Comparison of ENCODE assay signal across 8 mouse cellular contexts in the genomic region with DNA sequence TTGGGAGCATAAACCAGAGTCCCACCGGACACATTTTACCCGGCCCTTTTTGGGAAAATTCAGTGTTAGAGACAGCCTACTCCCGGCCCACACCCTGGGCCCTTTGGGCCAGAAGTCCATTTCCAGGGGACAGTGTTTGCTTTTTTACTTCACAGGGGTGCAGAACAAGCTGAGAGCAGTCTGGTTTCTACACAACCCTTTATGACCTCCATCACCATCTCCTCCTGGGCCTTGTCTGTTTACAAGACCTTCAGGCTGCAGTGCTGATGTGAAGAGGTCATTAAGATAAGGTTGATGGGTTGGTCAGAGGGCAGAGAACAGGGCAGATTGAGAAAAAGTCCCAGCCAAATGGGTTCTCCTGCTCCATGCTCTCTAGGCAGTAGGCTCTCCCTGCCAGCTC. TPM values are rescaled to one million over a fixed set of nuclear protein-coding genes. Genes with fewer than 3 reads are reported as not detected.
DNase-seq lines count a peak whose midpoint lies in the region; ATAC-seq and TF ChIP-seq lines count a peak whose summit lies in the region.

No protein-coding gene starts in this region.

- H3K4me2 ChIP-seq in liver, embryonic 14.5 days (ENCODE audit: low read depth) = peak overlapping the region; percentile 98

- peak; percentile 48 for ATAC-seq in liver, embryonic 14.5 days (ENCODE audit: insufficient read depth)

- H3K9me3 ChIP-seq in liver, embryonic 14.5 days (ENCODE audit: control insufficient read depth, low read length) = no peaks in the 10 kb centered on the region

- TF ChIP-seq EP300 in liver, embryonic 14.5 days (IDR thresholded peaks at IDR 0.05; ENCODE audit: low read depth) = no peak

- intact Hi-C loops in gastrocnemius, adult 2 months (cut with DNase I) = loop anchor here (1.0 to 10.0 kb wide), 5 partner anchors 58 to 448 kb away; partner anchors contain the start of gene Gnai3
- intact Hi-C loops in gastrocnemius, postnatal 36 days (cut with DNase I) = loop anchor here (1.0 to 10.0 kb wide), 2 partner anchors 167 to 368 kb away; no protein-coding TSS in a partner anchor

- TF ChIP-seq CTCF in gastrocnemius, adult 2 months (IDR thresholded peaks at IDR 0.05) = no peak
- TF ChIP-seq CTCF in testis, adult 2 months (IDR thresholded peaks at IDR 0.05; ENCODE audit: control insufficient read depth, insufficient read depth, insufficient replicate concordance, low read depth, low read length) = no peak
- TF ChIP-seq CTCF in liver, embryonic 14.5 days (IDR thresholded peaks at IDR 0.05; ENCODE audit: low read depth) = no peak

- no peak for TF ChIP-seq POLR2A in testis, adult 2 months (IDR thresholded peaks at IDR 0.05; ENCODE audit: control insufficient read depth, low read depth, low read length)

- DNase-seq in gastrocnemius, adult 2 months = no peak
- no peak for DNase-seq in gastrocnemius, postnatal 36 days
- no peak for DNase-seq in testis, postnatal 10 days (ENCODE audit: low spot score)
- peak in 2 of 3 experiments; percentile 31 to 33 for DNase-seq in liver, embryonic 14.5 days (ENCODE audit: low read depth in 3 of 3, low spot score in 3 of 3)
- DNase-seq in right cerebral cortex, postnatal 4 days = no peak
- DNase-seq in thymus, postnatal 0 days (ENCODE audit: low spot score) = no peak
- DNase-seq in urinary bladder, postnatal 14 days (ENCODE audit: low spot score) = no peak

- H3K27ac ChIP-seq in gastrocnemius, adult 2 months = peak overlapping the region; percentile 93
- peak overlapping the region; percentile 57; the same call in 1 of the 2 replicates for H3K27ac ChIP-seq in testis, adult 2 months (ENCODE audit: control insufficient read depth, insufficient read depth, low read depth, low read length)
- H3K27ac ChIP-seq in liver, embryonic 14.5 days = no peak overlapping the region

- H3K9ac ChIP-seq in liver, embryonic 14.5 days (replicated peaks) = no peak overlapping the region; the same call in 1 of the 2 replicates

- no peaks in the 10 kb centered on the region for H3K27me3 ChIP-seq in testis, adult 2 months (ENCODE audit: control insufficient read depth, insufficient read depth, low read length)
- no peaks in the 10 kb centered on the region for H3K27me3 ChIP-seq in liver, embryonic 14.5 days (ENCODE audit: control insufficient read depth, insufficient read depth, low read length)

- H3K4me1 ChIP-seq in testis, adult 2 months (ENCODE audit: control insufficient read depth, insufficient read depth, low read length) = peaks cover 9% of the 10 kb centered on the region
- H3K4me1 ChIP-seq in liver, embryonic 14.5 days (replicated peaks; ENCODE audit: control insufficient read depth in 2 of 2, insufficient read depth in 2 of 2, low read length in 1 of 2) = peaks cover 8 to 16% of the 10 kb centered on the region in 2 experiments

- WGBS in liver, embryonic 14.5 days (ENCODE audit: insufficient replicate concordance) = 41% methylated on average over 3 of the region's 3 CpGs

- no peaks in the 10 kb centered on the region for H3K36me3 ChIP-seq in testis, adult 2 months (ENCODE audit: control insufficient read depth, insufficient read depth, low read length)
- H3K36me3 ChIP-seq in liver, embryonic 14.5 days (replicated peaks; ENCODE audit: control insufficient read depth, insufficient read depth, low read depth) = no peaks in the 10 kb centered on the region

- peak overlapping the region; percentile 30; the same call in 1 of the 2 replicates for H3K4me3 ChIP-seq in gastrocnemius, adult 2 months
- peak overlapping the region; percentile 89 for H3K4me3 ChIP-seq in testis, adult 2 months (ENCODE audit: control insufficient read depth, low read depth, low read length)
- H3K4me3 ChIP-seq in liver, embryonic 14.5 days (ENCODE audit: insufficient read depth in 1 of 2, low read depth in 2 of 2, low read length in 2 of 2) = peak overlapping the region; percentile 31 to 96

RNA-seq across cellular contexts. Expression of gene Ahcyl1, which starts 0.6 kb away (rescaled TPM):
- 10 to 100 TPM; 30.0 to 33.0 TPM for total RNA-seq in gastrocnemius, adult 2 months (2021)
- 10 to 100 TPM; 25.0 to 28.9 TPM for total RNA-seq in gastrocnemius, postnatal 36 days (2021)
- polyA plus RNA-seq in testis, adult 2 months (2012; rRNA removed) = 35.7 and 48.2 TPM in 2 replicates
- 22.9 and 30.1 TPM in 2 replicates for polyA plus RNA-seq in liver, embryonic 14.5 days (2012; rRNA removed)
- 28.6 and 29.8 TPM in 2 replicates for polyA plus RNA-seq in liver, embryonic 14.5 days (2014; fragmentation: Nextera tagmentation; extraction: Ambion mirVana)
- 39.2 and 43.9 TPM in 2 replicates for polyA plus RNA-seq in thymus, postnatal 0 days (2015; fragmentation: Nextera tagmentation; extraction: Ambion mirVana)

Comparison
In these comparisons a context has a peak if more than half of its experiments do, and no peak if none do; other contexts are left out.
1. DNase-seq: peak in liver, embryonic 14.5 days (2 of 3); none in gastrocnemius, adult 2 months (single experiment), gastrocnemius, postnatal 36 days (0 of 2), testis, postnatal 10 days (single experiment), right cerebral cortex, postnatal 4 days (single experiment), thymus, postnatal 0 days (single experiment) and urinary bladder, postnatal 14 days (single experiment).
2. H3K4me3 ChIP-seq: peak in every context shown above with its lines; median percentile 89 in testis, adult 2 months; 64 in liver, embryonic 14.5 days; 30 in gastrocnemius, adult 2 months.